Mouse (Mus musculus) CD4-positive, CD25-positive, alpha-beta regulatory T cell, adult 4 months (primary cell): Measurements from ENCODE around the gene Gm11096. TPM values are rescaled to one million over a fixed set of nuclear protein-coding genes. Genes with fewer than 3 reads are reported as not detected.

ENCODE experiments used
- ATAC-seq: one replicate; pipeline ENCODE4 v1.8.0; 2017
- polyA plus RNA-seq, 2 experiments: library from polyadenylated mRNA; unstranded; fragments of 100-300 nt; shearing (Covaris generic); gene quantifications; one replicate each; pipeline ENCODE4 v1.2.1; 2017

The Gm11096 gene
- not detected for polyA plus RNA-seq

- ATAC-seq, result no peak
These were observed at the start of gene Gm11096 for GRCm38 (mm10) chr17:81441463-81441862. Gene Gm11096, plus strand, starts transcription at chr17:81441763.

GRCm38 (mm10) chr17:81393040-81393439 is 48.5 kb upstream of the Gm11096 start:
- no peak for ATAC-seq

- ATAC-seq, result no peak
These were observed 47.4 kb upstream of the Gm11096 start for GRCm38 (mm10) chr17:81394124-81394523.

- ATAC-seq, result no peak
These were observed 44.1 kb upstream of the Gm11096 start for GRCm38 (mm10) chr17:81397434-81397833.

GRCm38 (mm10) chr17:81400377-81400776 is 41.2 kb upstream of the Gm11096 start:
- no peak for ATAC-seq

GRCm38 (mm10) chr17:81402636-81403035 is 38.9 kb upstream of the Gm11096 start:
- no peak for ATAC-seq

GRCm38 (mm10) chr17:81403121-81403520 is 38.4 kb upstream of the Gm11096 start:
- no peak for ATAC-seq

GRCm38 (mm10) chr17:81404225-81404624 is 37.3 kb upstream of the Gm11096 start:
- no peak for ATAC-seq

GRCm38 (mm10) chr17:81412736-81413135 is 28.8 kb upstream of the Gm11096 start:
- no peak for ATAC-seq

- ATAC-seq, result no peak
These were observed 25.0 kb upstream of the Gm11096 start for GRCm38 (mm10) chr17:81416361-81417114.

GRCm38 (mm10) chr17:81419802-81420459 is 21.6 kb upstream of the Gm11096 start:
- ATAC-seq, result no peak

- ATAC-seq, result no peak
These were observed 17.2 kb upstream of the Gm11096 start for GRCm38 (mm10) chr17:81424256-81424912.

- no peak for ATAC-seq
These were observed 14.3 kb upstream of the Gm11096 start for GRCm38 (mm10) chr17:81427245-81427644.

- ATAC-seq, result no peak
These were observed 8.8 kb upstream of the Gm11096 start for GRCm38 (mm10) chr17:81432733-81433132.

- no peak for ATAC-seq
These were observed 8.4 kb upstream of the Gm11096 start for GRCm38 (mm10) chr17:81433148-81433547.

GRCm38 (mm10) chr17:81455269-81455668 is 13.7 kb downstream of the Gm11096 start:
- ATAC-seq, result no peak

- no peak for ATAC-seq
These were observed 14.4 kb downstream of the Gm11096 start for GRCm38 (mm10) chr17:81455977-81456376.

GRCm38 (mm10) chr17:81459379-81459778 is 17.8 kb downstream of the Gm11096 start:
- no peak for ATAC-seq

GRCm38 (mm10) chr17:81468941-81469340 is 27.4 kb downstream of the Gm11096 start:
- no peak for ATAC-seq

- no peak for ATAC-seq
These were observed 31.8 kb downstream of the Gm11096 start for GRCm38 (mm10) chr17:81473363-81473762.

GRCm38 (mm10) chr17:81477420-81477819 is 35.9 kb downstream of the Gm11096 start:
- ATAC-seq, result no peak

GRCm38 (mm10) chr17:81479807-81480206 is 38.2 kb downstream of the Gm11096 start:
- ATAC-seq, result no peak

- ATAC-seq, result no peak
These were observed 39.0 kb downstream of the Gm11096 start for GRCm38 (mm10) chr17:81480351-81481161.
